Mouse (Mus musculus): ENCODE data around the gene Fbxl15. TPM values are rescaled to one million over a fixed set of nuclear protein-coding genes. Genes with fewer than 3 reads are reported as not detected.

Gene Fbxl15
- 3.2 and 3.9 TPM in 2 replicates for polyA plus RNA-seq (2011; ENCODE audit: insufficient read length, low read depth, missing spikeins)

- Histone ChIP-seq H3K27ac (ENCODE audit: insufficient read depth, low read length) (peak within 1 kb of the TSS; percentile 82), H3K4me1 (ENCODE audit: control insufficient read depth, insufficient read depth, low read length) (no peaks in the 10 kb centered on the region), H3K4me3 (ENCODE audit: insufficient read depth, low read length) (peak within 1 kb of the TSS; percentile 64)
- TF ChIP-seq POLR2A (IDR thresholded peaks at IDR 0.05; ENCODE audit: low read depth, low read length) (peak; percentile 87), CTCF (IDR thresholded peaks at IDR 0.05; ENCODE audit: borderline replicate concordance, insufficient read depth, low read length) (no peak)
These were observed at the start of gene Fbxl15 for GRCm38 (mm10) chr19:46328081-46329030. Gene Fbxl15, plus strand, starts transcription at chr19:46328184.

DNA sequence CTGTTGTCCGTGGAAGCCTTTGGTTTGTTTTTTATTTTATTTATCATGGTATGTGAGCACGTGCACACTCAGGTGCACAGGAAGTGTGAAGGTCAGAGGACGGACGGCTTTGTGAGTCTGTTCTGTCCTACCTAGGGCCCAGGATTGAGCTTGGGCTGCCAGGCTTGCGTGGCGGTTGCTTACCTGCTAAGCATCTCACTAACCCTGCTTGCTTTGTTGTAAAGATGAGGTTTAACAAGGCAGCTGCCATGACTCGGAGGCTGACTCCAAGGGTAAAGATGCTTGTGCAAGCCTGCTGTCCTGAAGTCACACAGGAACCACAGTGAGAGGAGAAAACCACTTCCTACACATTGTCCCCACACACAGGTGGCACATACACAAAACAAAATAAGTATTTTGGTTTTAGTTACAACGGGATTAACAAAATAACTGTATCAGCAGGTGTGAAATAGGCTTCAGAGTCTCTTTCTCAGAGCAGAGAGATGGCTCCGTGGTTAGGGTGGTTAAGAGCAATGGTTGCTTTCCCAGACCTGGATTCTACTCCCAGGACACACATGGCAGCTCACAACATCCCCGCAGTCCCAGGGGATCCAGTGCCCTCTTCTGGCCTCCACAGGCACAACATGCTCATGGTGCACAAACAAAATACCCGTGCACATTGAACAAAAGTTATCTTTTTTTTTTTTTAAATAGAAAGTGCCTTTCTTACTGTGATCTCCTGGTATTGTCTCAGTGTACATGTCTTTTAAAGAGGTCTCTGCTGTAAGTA lies 45.7 kb upstream of the Fbxl15 start:
- TF ChIP-seq POLR2A (IDR thresholded peaks at IDR 0.05; ENCODE audit: low read depth, low read length) (no peak), CTCF (IDR thresholded peaks at IDR 0.05; ENCODE audit: borderline replicate concordance, insufficient read depth, low read length) (0 out of 2 replicates have a peak, but pooled peaks have one; percentile 2)
- H3K27ac ChIP-seq (ENCODE audit: insufficient read depth, low read length), result no peak overlapping the region
- H3K4me1 ChIP-seq (ENCODE audit: control insufficient read depth, insufficient read depth, low read length), result no peaks in the 10 kb centered on the region
- H3K4me3 ChIP-seq (ENCODE audit: insufficient read depth, low read length), result no peak overlapping the region

DNA sequence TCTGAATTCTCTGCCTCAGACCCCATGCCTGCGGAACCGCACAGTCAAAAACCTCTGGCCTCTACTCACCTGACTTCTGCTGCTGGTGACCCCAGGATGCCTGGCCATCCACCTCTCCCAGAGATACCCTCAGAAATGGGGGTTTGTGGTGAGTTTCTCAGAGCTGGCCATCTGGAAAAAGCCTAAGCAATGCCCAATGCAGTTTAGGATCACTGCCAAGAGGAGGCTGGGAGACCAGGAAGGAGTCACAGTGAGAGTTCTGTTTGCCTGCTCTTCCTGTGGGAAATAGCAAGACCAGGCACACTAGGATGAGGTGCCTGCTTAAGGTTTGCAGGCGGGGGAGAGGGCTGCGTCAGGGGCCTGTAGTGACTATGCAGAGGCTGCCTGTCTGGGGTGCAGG lies 43.3 kb upstream of the Fbxl15 start:
- no peak overlapping the region for H3K27ac ChIP-seq (ENCODE audit: insufficient read depth, low read length)
- TF ChIP-seq POLR2A (IDR thresholded peaks at IDR 0.05; ENCODE audit: low read depth, low read length) (no peak), CTCF (IDR thresholded peaks at IDR 0.05; ENCODE audit: borderline replicate concordance, insufficient read depth, low read length) (no peak)
- no peak overlapping the region for H3K4me3 ChIP-seq (ENCODE audit: insufficient read depth, low read length)
- no peaks in the 10 kb centered on the region for H3K4me1 ChIP-seq (ENCODE audit: control insufficient read depth, insufficient read depth, low read length)

GRCm38 (mm10) chr19:46285631-46286030 lies 42.4 kb upstream of the Fbxl15 start:
- H3K4me3 ChIP-seq (ENCODE audit: insufficient read depth, low read length), result no peak overlapping the region
- no peaks in the 10 kb centered on the region for H3K4me1 ChIP-seq (ENCODE audit: control insufficient read depth, insufficient read depth, low read length)
- no peak for TF ChIP-seq POLR2A (IDR thresholded peaks at IDR 0.05; ENCODE audit: low read depth, low read length)
- no peak for TF ChIP-seq CTCF (IDR thresholded peaks at IDR 0.05; ENCODE audit: borderline replicate concordance, insufficient read depth, low read length)
- no peak overlapping the region for H3K27ac ChIP-seq (ENCODE audit: insufficient read depth, low read length)

DNA sequence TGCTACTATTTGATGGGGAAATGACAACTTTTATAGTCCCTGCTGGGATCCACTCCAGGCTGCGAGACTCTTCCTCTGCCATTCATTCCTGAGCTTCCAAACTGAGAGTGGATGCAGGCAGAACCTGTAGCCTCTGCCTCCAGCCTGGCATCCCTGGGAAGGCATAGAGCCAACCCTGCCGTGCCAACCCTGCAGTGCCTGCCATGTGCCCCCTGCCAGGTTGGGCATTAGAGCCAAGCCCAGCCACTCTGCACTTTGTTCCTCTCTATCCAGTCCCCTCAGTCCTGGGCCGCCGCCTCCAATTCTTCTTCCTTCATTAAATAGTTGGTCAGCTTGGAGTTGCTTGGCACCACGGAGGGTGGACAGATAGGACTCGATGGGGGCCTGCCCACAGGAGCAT lies 41.9 kb upstream of the Fbxl15 start:
- H3K27ac ChIP-seq (ENCODE audit: insufficient read depth, low read length), result no peak overlapping the region
- no peak overlapping the region for H3K4me3 ChIP-seq (ENCODE audit: insufficient read depth, low read length)
- TF ChIP-seq CTCF (IDR thresholded peaks at IDR 0.05; ENCODE audit: borderline replicate concordance, insufficient read depth, low read length), result no peak
- no peak for TF ChIP-seq POLR2A (IDR thresholded peaks at IDR 0.05; ENCODE audit: low read depth, low read length)
- no peaks in the 10 kb centered on the region for H3K4me1 ChIP-seq (ENCODE audit: control insufficient read depth, insufficient read depth, low read length)

- TF ChIP-seq POLR2A (IDR thresholded peaks at IDR 0.05; ENCODE audit: low read depth, low read length), result no peak
- TF ChIP-seq CTCF (IDR thresholded peaks at IDR 0.05; ENCODE audit: borderline replicate concordance, insufficient read depth, low read length), result no peak
- Histone ChIP-seq H3K4me3 (ENCODE audit: insufficient read depth, low read length) (no peak overlapping the region), H3K27ac (ENCODE audit: insufficient read depth, low read length) (no peak overlapping the region), H3K4me1 (ENCODE audit: control insufficient read depth, insufficient read depth, low read length) (no peaks in the 10 kb centered on the region)
These were observed 41.1 kb upstream of the Fbxl15 start for GRCm38 (mm10) chr19:46286926-46287325.

DNA sequence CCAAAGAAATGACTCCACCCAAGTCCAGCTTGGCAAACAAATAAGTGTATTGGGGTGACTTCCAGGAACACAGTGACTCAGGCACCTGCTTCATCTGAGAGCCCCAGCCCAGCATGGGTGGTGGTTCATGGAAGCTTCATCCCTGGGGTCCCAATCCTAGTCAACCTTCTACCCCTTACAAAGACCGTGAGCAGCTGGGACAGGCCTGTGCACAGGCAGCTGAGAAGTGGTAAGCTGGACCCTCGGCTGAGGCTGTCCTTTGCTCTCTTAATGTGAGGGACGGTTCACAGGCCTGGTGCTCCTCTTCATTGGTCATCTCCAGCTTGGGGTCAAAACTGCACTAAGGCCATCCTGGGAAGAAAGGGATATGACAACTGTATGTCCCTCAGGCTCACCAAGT lies 40.4 kb upstream of the Fbxl15 start:
- H3K4me3 ChIP-seq (ENCODE audit: insufficient read depth, low read length), result no peak overlapping the region
- no peak for TF ChIP-seq POLR2A (IDR thresholded peaks at IDR 0.05; ENCODE audit: low read depth, low read length)
- TF ChIP-seq CTCF (IDR thresholded peaks at IDR 0.05; ENCODE audit: borderline replicate concordance, insufficient read depth, low read length), result no peak
- no peaks in the 10 kb centered on the region for H3K4me1 ChIP-seq (ENCODE audit: control insufficient read depth, insufficient read depth, low read length)
- H3K27ac ChIP-seq (ENCODE audit: insufficient read depth, low read length), result no peak overlapping the region

GRCm38 (mm10) chr19:46290535-46291105 lies 37.4 kb upstream of the Fbxl15 start:
- TF ChIP-seq POLR2A (IDR thresholded peaks at IDR 0.05; ENCODE audit: low read depth, low read length) (no peak), CTCF (IDR thresholded peaks at IDR 0.05; ENCODE audit: borderline replicate concordance, insufficient read depth, low read length) (no peak)
- H3K27ac ChIP-seq (ENCODE audit: insufficient read depth, low read length), result no peak overlapping the region
- H3K4me3 ChIP-seq (ENCODE audit: insufficient read depth, low read length), result no peak overlapping the region
- no peaks in the 10 kb centered on the region for H3K4me1 ChIP-seq (ENCODE audit: control insufficient read depth, insufficient read depth, low read length)

GRCm38 (mm10) chr19:46296938-46297337 lies 31.0 kb upstream of the Fbxl15 start:
- peaks cover 2% of the 10 kb centered on the region; the same call in 1 of the 2 replicates for H3K4me1 ChIP-seq (ENCODE audit: control insufficient read depth, insufficient read depth, low read length)
- H3K4me3 ChIP-seq (ENCODE audit: insufficient read depth, low read length), result no peak overlapping the region
- H3K27ac ChIP-seq (ENCODE audit: insufficient read depth, low read length), result no peak overlapping the region
- TF ChIP-seq POLR2A (IDR thresholded peaks at IDR 0.05; ENCODE audit: low read depth, low read length) (no peak), CTCF (IDR thresholded peaks at IDR 0.05; ENCODE audit: borderline replicate concordance, insufficient read depth, low read length) (no peak)

Data from embryonic fibroblast, embryonic 13.5 days (primary cell).